Mouse (Mus musculus) heart, embryonic 13.5 days (tissue): ENCODE results near the gene Slc10a6. TPM values are rescaled to one million over a fixed set of nuclear protein-coding genes. Genes with fewer than 3 reads are reported as not detected.
A peak's percentile ranks its signal among the peaks of the same experiment; 100 is the strongest.

Experiments
- ATAC-seq: fragments of 200-750 bp; cut with Nextera tagmentation; 2 replicates; pipeline ENCODE4 v1.8.0; 2017; ENCODE audit warnings: moderate TSS enrichment; ENCODE audit not compliant: insufficient number of reproducible peaks, low FRiP score, low TSS enrichment; ENCODE audit errors: extremely low read depth
- H3K27ac ChIP-seq: fragments of 300-500 bp; sonication (generic); replicated peaks from 2 replicates; pipeline ENCODE4 v1.5.1; 2015; ENCODE audit warnings: moderate library complexity, mild to moderate bottlenecking, inconsistent platforms
- H3K27me3 ChIP-seq: fragments of 300-500 bp; sonication (generic); replicated peaks from 2 replicates; pipeline ENCODE4 v1.6.1; 2015; ENCODE audit warnings: mild to moderate bottlenecking, inconsistent platforms
- H3K36me3 ChIP-seq: fragments of 300-500 bp; sonication (generic); 2 replicates; pipeline ENCODE4 v1.6.1; 2015; ENCODE audit warnings: mild to moderate bottlenecking, inconsistent platforms
- H3K4me1 ChIP-seq: fragments of 300-500 bp; sonication (generic); 2 replicates; pipeline ENCODE4 v1.6.1; 2015; ENCODE audit warnings: inconsistent platforms
- H3K4me2 ChIP-seq: fragments of 300-500 bp; sonication (generic); 2 replicates; pipeline ENCODE4 v1.6.1; 2015; ENCODE audit warnings: inconsistent platforms, mild to moderate bottlenecking, moderate library complexity
- H3K4me3 ChIP-seq: fragments of 300-500 bp; sonication (generic); 2 replicates; pipeline ENCODE4 v1.5.1; 2015; ENCODE audit warnings: moderate library complexity, mild to moderate bottlenecking, inconsistent platforms
- H3K9ac ChIP-seq: fragments of 300-500 bp; sonication (generic); 2 replicates; pipeline ENCODE4 v1.6.1; 2015; ENCODE audit warnings: inconsistent platforms, mild to moderate bottlenecking, moderate library complexity
- H3K9me3 ChIP-seq: fragments of 300-500 bp; sonication (generic); 2 replicates; pipeline ENCODE4 v1.6.1; 2016; ENCODE audit warnings: inconsistent platforms
- WGBS: fragments of 180-500 bp; shearing (Covaris S2); methylation state at CpG from one replicate; pipeline ENCODE4 v1.1.7; 2015; ENCODE audit warnings: mixed read lengths; 5-methylcytosine and 5-hydroxymethylcytosine counted together
- polyA plus RNA-seq: library from polyadenylated mRNA; unstranded; fragments of >200 nt; fragmentation: Nextera tagmentation; extraction: Ambion mirVana; gene quantifications from 2 replicates; pipeline ENCODE4 v1.2.1, GENCODE M21; 2015

The Slc10a6 gene
- polyA plus RNA-seq, 1 experiment from 2014 or later, result 0.49 TPM

- peaks cover 21% of the 10 kb centered on the region for H3K4me1 ChIP-seq
- no peak for ATAC-seq
- no peak overlapping the region for H3K9ac ChIP-seq
- no peaks in the 10 kb centered on the region for H3K36me3 ChIP-seq
- no peak overlapping the region for H3K27ac ChIP-seq
- H3K9me3 ChIP-seq, result no peaks in the 10 kb centered on the region
- no peaks in the 10 kb centered on the region for H3K27me3 ChIP-seq
- no peak overlapping the region for H3K4me2 ChIP-seq
- H3K4me3 ChIP-seq, result no peak overlapping the region
- 79% methylated on average over 9 of the region's 9 CpGs for WGBS
These were observed 12.0 kb downstream of the Slc10a6 start for GRCm38 (mm10) chr5:103617191-103617590.

DNA sequence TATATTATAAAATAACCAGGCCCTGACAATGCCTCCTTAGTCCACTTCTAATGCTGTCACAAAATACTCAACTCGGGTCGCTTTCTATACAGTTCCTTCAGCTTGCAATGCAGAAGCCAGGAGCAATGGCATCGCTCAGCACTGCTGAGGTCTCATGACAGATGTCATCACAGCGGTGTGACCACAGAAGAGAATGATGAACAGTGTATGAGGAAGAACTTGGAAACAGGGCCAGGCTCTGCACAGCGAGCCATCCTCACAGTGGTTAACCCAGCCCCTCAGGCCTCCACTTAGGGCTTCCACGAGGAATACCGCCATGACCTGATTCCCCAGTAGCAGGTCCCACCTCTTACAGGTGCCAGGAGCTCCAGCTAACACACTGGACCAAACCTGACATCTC, 14.8 kb downstream of the Slc10a6 start:
- no peak for ATAC-seq

DNA sequence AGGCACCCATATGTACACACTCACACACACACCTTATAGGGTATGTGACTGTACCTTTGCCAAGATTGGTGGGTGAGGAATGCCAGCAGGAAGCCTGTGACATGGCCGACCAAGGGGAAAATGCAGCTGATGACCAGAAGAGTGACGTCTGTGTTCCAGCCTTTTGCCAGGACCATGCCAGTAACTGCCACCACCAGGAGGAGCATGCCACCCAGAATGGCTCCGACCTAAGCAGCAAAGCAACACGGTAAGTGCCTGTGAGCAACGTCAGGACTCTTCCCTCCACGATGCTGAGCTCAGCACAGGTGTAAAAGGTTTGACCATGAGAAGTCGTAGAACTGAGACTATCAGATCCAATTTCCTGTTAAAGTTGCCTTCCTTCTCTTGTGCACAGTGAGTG, 16.9 kb downstream of the Slc10a6 start:
- H3K36me3 ChIP-seq, result no peaks in the 10 kb centered on the region
- no peak overlapping the region for H3K27ac ChIP-seq
- no peaks in the 10 kb centered on the region for H3K27me3 ChIP-seq
- no peak overlapping the region for H3K4me2 ChIP-seq
- ATAC-seq, result no peak
- H3K9me3 ChIP-seq, result no peaks in the 10 kb centered on the region
- H3K4me1 ChIP-seq, result no peaks in the 10 kb centered on the region
- no peak overlapping the region for H3K9ac ChIP-seq
- no peak overlapping the region for H3K4me3 ChIP-seq
- 75% methylated on average over 7 of the region's 7 CpGs for WGBS

More for the DNA sequence above, 14.8 kb downstream of the Slc10a6 start:
- Histone ChIP-seq H3K9me3 (no peaks in the 10 kb centered on the region), H3K27me3 (no peaks in the 10 kb centered on the region), H3K9ac (no peak overlapping the region), H3K36me3 (no peaks in the 10 kb centered on the region), H3K4me1 (no peaks in the 10 kb centered on the region), H3K4me3 (no peak overlapping the region), H3K4me2 (no peak overlapping the region), H3K27ac (no peak overlapping the region)
- 80% methylated on average over 7 of the region's 7 CpGs for WGBS

GRCm38 (mm10) chr5:103610856-103611472, 18.2 kb downstream of the Slc10a6 start:
- no peak overlapping the region for H3K9ac ChIP-seq
- no peak for ATAC-seq
- H3K4me2 ChIP-seq, result no peak overlapping the region
- H3K36me3 ChIP-seq, result no peaks in the 10 kb centered on the region
- no peaks in the 10 kb centered on the region for H3K27me3 ChIP-seq
- no peaks in the 10 kb centered on the region for H3K4me1 ChIP-seq
- no peaks in the 10 kb centered on the region for H3K9me3 ChIP-seq
- no peak overlapping the region for H3K4me3 ChIP-seq
- H3K27ac ChIP-seq, result no peak overlapping the region
- WGBS, result 79% methylated on average over 10 of the region's 10 CpGs

GRCm38 (mm10) chr5:103610148-103610547, 19.1 kb downstream of the Slc10a6 start:
- H3K4me2 ChIP-seq, result no peak overlapping the region
- H3K4me1 ChIP-seq, result no peaks in the 10 kb centered on the region
- H3K27ac ChIP-seq, result no peak overlapping the region
- whole genome bisulfite sequencing, result 54% methylated on average over 5 of the region's 5 CpGs
- H3K27me3 ChIP-seq, result no peaks in the 10 kb centered on the region
- ATAC-seq, result no peak
- no peaks in the 10 kb centered on the region for H3K36me3 ChIP-seq
- no peak overlapping the region for H3K4me3 ChIP-seq
- no peak overlapping the region for H3K9ac ChIP-seq
- no peaks in the 10 kb centered on the region for H3K9me3 ChIP-seq

- no peaks in the 10 kb centered on the region for H3K4me1 ChIP-seq
- H3K9ac ChIP-seq, result no peak overlapping the region
- no peak overlapping the region for H3K4me2 ChIP-seq
- no peak for ATAC-seq
- no peak overlapping the region for H3K27ac ChIP-seq
- H3K9me3 ChIP-seq, result no peaks in the 10 kb centered on the region
- no peaks in the 10 kb centered on the region for H3K27me3 ChIP-seq
- H3K36me3 ChIP-seq, result no peaks in the 10 kb centered on the region
- WGBS, result 81% methylated on average over 7 of the region's 7 CpGs
- no peak overlapping the region for H3K4me3 ChIP-seq
These were observed 23.5 kb downstream of the Slc10a6 start for GRCm38 (mm10) chr5:103605707-103606106.

- no peak overlapping the region for H3K4me2 ChIP-seq
- H3K27me3 ChIP-seq, result no peaks in the 10 kb centered on the region
- WGBS, result 72% methylated on average over 11 of the region's 11 CpGs
- H3K4me1 ChIP-seq, result peaks cover 11% of the 10 kb centered on the region
- no peak overlapping the region for H3K27ac ChIP-seq
- no peak overlapping the region for H3K9ac ChIP-seq
- no peaks in the 10 kb centered on the region for H3K36me3 ChIP-seq
- no peak overlapping the region for H3K4me3 ChIP-seq
- ATAC-seq, result no peak
- no peaks in the 10 kb centered on the region for H3K9me3 ChIP-seq
These were observed 25.9 kb downstream of the Slc10a6 start for GRCm38 (mm10) chr5:103603115-103603893.

GRCm38 (mm10) chr5:103598881-103599280, 30.3 kb downstream of the Slc10a6 start:
- H3K27me3 ChIP-seq, result no peaks in the 10 kb centered on the region
- H3K9me3 ChIP-seq, result no peaks in the 10 kb centered on the region
- no peak overlapping the region for H3K4me2 ChIP-seq
- WGBS, result 84% methylated on average over 5 of the region's 5 CpGs
- H3K27ac ChIP-seq, result peak overlapping the region; percentile 42; the same call in 1 of the 2 replicates
- ATAC-seq, result no peak
- H3K4me3 ChIP-seq, result no peak overlapping the region
- H3K4me1 ChIP-seq, result peaks cover 42% of the 10 kb centered on the region
- no peak overlapping the region for H3K9ac ChIP-seq
- H3K36me3 ChIP-seq, result 0 out of 2 replicates have a peak, but pooled peaks cover 4% of the 10 kb centered on the region

DNA sequence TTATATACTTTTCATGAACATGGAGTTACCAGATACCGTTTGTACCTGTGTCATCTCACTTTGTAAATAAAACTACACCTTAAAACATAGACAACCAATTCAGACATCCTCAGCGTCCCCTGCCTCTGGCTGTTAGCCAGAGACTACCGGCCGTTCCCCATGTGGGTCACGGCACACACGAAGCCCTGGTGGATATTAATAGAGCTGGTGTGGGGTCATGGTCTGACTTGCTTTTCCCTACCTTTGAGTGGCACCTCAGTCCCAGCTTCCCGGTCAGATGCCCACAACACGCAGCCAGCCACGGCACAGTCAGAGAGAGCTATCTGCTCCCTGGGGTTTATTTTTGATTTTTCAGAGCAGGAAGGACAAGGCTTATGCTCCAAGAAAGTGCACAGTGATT, 30.9 kb downstream of the Slc10a6 start:
- no peak for ATAC-seq
- Histone ChIP-seq H3K4me1 (peaks cover 42% of the 10 kb centered on the region), H3K9ac (no peak overlapping the region), H3K27ac (peak overlapping the region; percentile 42), H3K9me3 (no peaks in the 10 kb centered on the region), H3K4me3 (no peak overlapping the region), H3K27me3 (no peaks in the 10 kb centered on the region), H3K36me3 (peaks cover 7% of the 10 kb centered on the region; the same call in 1 of the 2 replicates), H3K4me2 (no peak overlapping the region)
- WGBS, result 50% methylated on average over 9 of the region's 9 CpGs

DNA sequence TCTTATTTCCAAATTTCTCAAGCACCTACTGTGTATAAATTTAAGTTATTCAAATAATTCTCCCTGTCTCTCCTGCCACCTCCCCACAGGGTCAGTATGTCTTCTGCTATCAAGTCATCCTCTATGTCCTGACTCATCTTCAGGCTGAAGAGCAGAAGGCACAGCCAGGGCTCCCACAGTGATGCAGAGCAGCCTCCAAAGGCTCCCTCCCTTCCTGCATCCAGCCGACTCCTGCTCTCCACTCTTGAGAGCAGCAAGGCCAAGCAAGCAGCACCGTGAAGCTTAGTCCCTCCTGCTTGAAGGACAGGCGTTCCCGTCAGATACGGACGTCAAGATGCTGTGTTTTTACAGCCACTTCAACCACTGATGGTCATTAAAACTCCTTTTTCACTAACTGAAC, 31.6 kb downstream of the Slc10a6 start:
- WGBS, result 56% methylated on average over 6 of the region's 6 CpGs
- H3K4me2 ChIP-seq, result no peak overlapping the region
- peaks cover 42% of the 10 kb centered on the region for H3K4me1 ChIP-seq
- no peak overlapping the region for H3K9ac ChIP-seq
- H3K27ac ChIP-seq, result peak overlapping the region; percentile 20; the same call in 1 of the 2 replicates
- ATAC-seq, result no peak
- H3K36me3 ChIP-seq, result peaks cover 7% of the 10 kb centered on the region; the same call in 1 of the 2 replicates
- no peaks in the 10 kb centered on the region for H3K9me3 ChIP-seq
- H3K27me3 ChIP-seq, result no peaks in the 10 kb centered on the region
- H3K4me3 ChIP-seq, result no peak overlapping the region

DNA sequence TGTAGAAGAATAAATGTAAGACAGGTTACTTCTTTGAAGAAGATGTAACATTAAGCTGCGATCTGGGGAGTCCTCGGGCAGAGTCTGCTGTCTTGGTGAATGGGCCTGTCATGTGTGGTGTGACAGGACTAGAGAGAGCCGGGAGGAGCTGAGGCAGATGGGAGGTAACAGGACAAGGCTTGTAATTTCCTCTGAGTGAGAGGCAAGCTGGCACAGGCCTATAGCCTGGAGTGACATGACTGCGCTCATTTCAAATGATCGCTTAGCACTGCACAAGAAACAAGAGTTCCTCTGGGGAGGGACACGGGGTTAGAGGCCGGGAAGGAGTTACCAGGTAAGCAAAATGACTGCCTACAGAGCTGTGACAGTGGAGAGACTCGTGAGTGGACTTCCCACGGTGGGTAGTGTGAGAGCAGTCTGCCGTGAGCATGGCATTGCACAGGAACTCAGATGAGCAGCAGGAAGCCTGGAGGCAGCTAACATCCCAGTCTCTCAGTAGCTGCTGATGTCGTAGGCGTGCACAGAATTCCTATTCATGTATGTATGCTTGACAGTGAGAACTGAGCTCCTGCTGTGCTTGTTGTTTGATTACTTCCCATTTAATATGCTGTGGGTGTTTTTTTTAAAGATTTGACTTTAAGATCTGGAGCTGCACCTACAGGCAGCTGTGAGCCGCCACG, 32.6 kb downstream of the Slc10a6 start:
- H3K27me3 ChIP-seq, result no peaks in the 10 kb centered on the region
- ATAC-seq, result no peak
- H3K27ac ChIP-seq, result peak overlapping the region; percentile 87
- WGBS, result 74% methylated on average over 14 of the region's 14 CpGs
- peaks cover 7% of the 10 kb centered on the region; the same call in 1 of the 2 replicates for H3K36me3 ChIP-seq
- peaks cover 48% of the 10 kb centered on the region for H3K4me1 ChIP-seq
- H3K4me2 ChIP-seq, result no peak overlapping the region
- H3K4me3 ChIP-seq, result no peak overlapping the region
- no peaks in the 10 kb centered on the region for H3K9me3 ChIP-seq
- peak overlapping the region; percentile 35; the same call in 1 of the 2 replicates for H3K9ac ChIP-seq
